Mouse (Mus musculus) frontal cortex, postnatal 14 days (tissue): ENCODE measurements around the gene Sbds.

Experiments
- DNase-seq, 2 experiments: peaks; one replicate each; pipeline ENCODE4 v3.0.0; 2022; ENCODE audit warnings: low spot score in 2 of 2

Sbds gene

GRCm38 (mm10) chr5:130200233-130201029 is 54.9 kb downstream of the Sbds start:
- DNase-seq: no peak

GRCm38 (mm10) chr5:130197981-130198380 is 57.3 kb downstream of the Sbds start:
- DNase-seq: no peak

- no peak for DNase-seq
Observed at GRCm38 (mm10) chr5:130197454-130197853, 57.9 kb downstream of the Sbds start.

- no peak for DNase-seq
Observed at GRCm38 (mm10) chr5:130196307-130196706, 59.0 kb downstream of the Sbds start.
